Mouse (Mus musculus): Measurements from ENCODE around the gene Gda.

The Gda gene

GRCm38 (mm10) chr19:21457461-21457860, 15.8 kb downstream of the Gda start:
- DNase-seq (ENCODE audit: low spot score in 2 of 2) = no peak

DNA sequence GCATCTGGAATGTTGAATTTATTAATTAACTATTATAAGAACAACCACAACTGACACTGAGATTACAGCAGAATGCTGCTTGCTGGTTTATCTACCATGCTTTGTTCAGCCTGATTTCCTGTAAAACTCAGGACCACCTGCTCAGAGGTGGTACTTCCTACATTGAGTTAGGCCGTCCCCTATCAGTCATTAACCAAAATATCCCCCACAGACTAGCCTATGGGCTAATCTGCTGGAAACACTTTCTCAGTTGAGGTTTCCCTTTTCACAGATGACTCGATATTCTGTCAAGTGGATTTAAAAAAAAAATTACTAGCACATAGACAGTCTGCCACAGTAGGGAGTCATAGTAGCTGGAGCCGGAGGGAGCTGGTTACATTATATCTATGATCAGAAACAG, 31.5 kb downstream of the Gda start:
- no peak for DNase-seq (ENCODE audit: low spot score in 2 of 2)

- no peak for DNase-seq (ENCODE audit: low spot score in 2 of 2)
These were observed 32.4 kb downstream of the Gda start for GRCm38 (mm10) chr19:21440841-21441240.

DNA sequence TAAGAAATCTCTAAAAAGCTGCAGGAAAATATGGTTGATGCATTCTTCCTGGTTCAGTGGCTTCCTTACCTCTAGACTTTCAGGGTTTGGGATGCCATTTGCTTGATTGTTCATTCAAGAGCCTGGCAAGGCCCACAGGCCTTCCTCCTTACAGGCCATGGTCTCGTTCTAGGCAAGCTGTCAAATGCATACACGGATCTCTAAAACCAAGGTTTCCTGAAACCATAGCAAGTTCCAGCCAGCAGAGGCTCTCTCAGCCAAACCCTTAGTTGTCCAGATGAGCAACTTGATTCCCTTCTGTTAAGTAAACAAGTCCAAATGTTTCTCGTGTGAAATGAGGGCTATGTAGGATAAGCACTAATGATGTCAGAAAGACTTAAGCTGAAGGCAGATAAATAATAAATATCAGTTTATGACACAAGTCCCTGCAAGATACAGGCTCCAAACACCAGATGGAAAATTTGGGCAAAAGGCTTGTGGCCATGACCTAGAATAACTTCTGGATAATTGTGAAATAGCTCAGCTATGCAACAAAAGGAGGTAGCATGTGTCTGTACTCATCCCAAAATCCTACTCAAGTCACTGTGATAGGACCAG, 34.0 kb downstream of the Gda start:
- no peak for DNase-seq (ENCODE audit: low spot score in 2 of 2)

DNA sequence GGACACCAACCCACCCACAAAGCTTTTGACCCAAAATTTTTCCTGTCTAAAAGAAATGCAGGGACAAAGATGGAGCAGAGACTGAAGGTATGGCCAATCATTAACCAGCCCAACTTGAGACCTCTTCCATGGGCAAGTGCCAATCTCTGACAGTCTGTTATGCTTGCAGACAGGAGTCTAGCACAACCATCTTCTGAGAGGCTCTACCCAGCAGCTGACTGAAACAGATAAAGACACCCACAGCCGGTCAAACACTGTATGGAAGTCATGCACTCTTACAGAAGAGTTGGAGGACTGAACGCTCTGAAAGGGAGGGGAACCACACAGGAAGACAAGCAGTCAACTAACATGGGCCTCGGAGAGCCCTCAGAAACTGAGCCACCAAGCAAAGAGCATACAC, 36.7 kb downstream of the Gda start:
- DNase-seq (ENCODE audit: low spot score in 2 of 2) = peak; percentile 39 to 65

- no peak for DNase-seq (ENCODE audit: low spot score in 2 of 2)
These were observed 39.9 kb downstream of the Gda start for GRCm38 (mm10) chr19:21433348-21433747.

GRCm38 (mm10) chr19:21432879-21433278, 40.4 kb downstream of the Gda start:
- DNase-seq (ENCODE audit: low spot score in 2 of 2) = no peak

DNA sequence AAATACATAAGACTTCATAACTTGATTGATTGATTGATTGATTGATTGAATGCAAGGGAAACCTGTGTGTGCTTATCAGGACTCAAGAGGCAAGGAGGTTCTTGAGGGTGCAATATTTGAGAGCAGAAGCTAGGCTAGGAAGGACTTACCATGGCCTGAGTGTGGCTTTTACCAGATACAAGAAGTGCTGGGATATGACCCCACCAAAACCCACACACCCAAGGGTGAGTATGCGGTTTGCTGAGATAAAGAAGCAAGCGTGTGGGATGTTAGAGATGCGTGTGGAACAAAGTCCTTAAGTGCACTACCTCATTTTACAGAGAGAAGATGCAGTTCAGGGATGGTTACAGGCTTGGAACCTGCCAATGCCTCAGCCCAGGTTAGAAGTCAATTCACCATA, 41.0 kb downstream of the Gda start:
- peak; percentile 2 to 45 for DNase-seq (ENCODE audit: low spot score in 2 of 2)

DNA sequence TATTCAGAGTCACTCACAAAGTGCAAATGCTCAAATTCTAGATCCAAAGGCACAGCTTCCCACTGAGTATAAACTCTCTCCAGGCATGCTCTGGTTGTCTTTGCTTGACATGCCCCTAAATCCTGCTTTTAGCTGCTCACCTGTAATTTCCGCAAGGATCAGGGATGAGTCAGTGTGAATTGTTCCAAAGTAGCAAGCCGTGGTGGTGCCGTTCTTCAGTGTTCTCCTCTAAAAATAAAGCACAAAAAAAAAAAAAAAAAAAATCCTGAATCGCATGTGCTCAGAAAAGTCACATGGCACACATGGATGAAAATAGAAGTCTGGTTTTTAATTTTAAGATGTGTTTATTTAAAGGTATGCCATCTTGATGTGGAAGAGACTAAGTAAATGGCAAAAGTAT, 47.9 kb downstream of the Gda start:
- no peak for DNase-seq (ENCODE audit: low spot score in 2 of 2)

DNA sequence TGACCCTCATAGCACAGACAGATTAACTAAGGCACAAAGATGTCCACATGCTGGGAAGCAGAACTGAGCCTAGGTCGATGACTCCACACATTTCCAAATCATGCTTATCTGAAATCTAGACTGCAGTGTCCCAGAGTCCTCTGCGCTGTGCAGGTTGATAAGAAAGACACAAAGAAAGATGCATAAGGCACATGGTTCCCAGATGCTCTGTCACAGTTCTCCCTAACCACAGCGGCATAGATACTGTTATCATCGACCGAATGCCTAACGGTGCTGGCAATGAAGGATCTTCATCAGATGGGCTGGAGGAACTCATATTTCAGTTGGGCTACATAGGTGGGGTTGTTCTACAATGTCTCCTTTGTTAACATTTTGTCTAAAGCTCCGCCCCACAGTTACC, 49.5 kb downstream of the Gda start:
- no peak for DNase-seq (ENCODE audit: low spot score in 2 of 2)

- no peak for DNase-seq (ENCODE audit: low spot score in 2 of 2)
These were observed 54.8 kb downstream of the Gda start for GRCm38 (mm10) chr19:21418418-21418817.

DNA sequence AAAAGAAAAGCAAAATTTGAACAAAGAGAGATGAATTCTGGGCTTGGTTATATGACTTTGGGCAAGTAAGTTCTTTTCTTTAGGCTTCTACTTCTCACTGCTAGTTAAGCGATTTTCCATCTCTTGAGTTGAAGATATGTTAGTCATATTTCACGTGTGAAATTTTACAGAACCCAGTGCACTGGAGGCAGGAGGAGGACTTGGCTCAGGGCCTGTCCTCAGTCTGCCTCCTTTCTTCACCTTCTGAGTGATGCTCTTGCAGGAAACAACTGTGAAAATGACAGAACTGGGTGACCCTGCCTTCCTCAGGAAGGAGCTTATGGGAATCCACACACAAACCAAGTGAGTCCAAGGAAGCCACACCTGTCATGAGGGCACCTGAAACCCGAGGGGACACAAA, 57.9 kb downstream of the Gda start:
- DNase-seq (ENCODE audit: low spot score in 2 of 2) = no peak

- DNase-seq (ENCODE audit: low spot score in 2 of 2) = peak; percentile 30 to 57
These were observed 64.1 kb downstream of the Gda start for GRCm38 (mm10) chr19:21409178-21409577.

- DNase-seq (ENCODE audit: low spot score in 2 of 2) = peak; percentile 47 to 71
These were observed 65.9 kb downstream of the Gda start for GRCm38 (mm10) chr19:21407363-21407762.

- no peak for DNase-seq (ENCODE audit: low spot score in 2 of 2)
These were observed 75.3 kb downstream of the Gda start for GRCm38 (mm10) chr19:21397994-21398393.

DNA sequence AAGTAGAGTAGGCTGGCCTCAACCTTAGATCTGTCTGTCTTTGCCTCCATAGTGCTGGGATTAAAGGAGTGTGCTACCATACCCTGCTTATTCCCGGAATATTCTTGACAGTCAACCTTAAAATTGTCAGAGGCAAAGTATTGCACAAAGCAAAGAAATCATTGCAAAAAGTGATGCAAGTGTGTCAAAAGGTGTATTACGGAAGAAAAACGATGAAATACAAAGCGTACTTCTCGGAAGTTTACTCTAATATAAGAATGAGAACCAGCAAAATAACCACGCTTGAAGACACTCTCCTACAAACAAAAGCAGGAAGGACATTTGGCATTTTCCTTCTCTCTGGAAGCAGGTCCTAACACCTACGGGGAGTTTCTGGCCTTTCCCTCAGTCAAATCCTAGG, 76.9 kb downstream of the Gda start:
- no peak for DNase-seq (ENCODE audit: low spot score in 2 of 2)

DNA sequence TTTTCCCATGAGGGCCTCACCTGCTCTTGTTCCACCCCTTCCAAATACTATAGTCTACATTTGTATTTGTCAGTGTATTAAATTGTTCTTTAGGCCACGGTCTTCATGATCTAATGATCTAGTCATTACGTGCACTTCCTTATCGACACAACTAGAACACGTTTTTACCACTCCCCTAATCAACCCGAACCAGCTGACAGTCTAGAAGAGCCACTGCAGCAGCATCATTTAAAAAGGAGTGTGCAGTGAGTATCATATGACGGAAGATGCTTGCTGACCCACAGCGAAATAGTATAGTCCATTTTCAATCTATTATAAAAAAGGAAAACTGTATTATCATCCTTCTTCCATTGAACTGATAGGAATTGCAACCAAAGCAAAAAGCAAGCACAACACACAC, 82.3 kb downstream of the Gda start:
- no peak for DNase-seq (ENCODE audit: low spot score in 2 of 2)

- no peak for DNase-seq (ENCODE audit: low spot score in 2 of 2)
These were observed 86.4 kb downstream of the Gda start for GRCm38 (mm10) chr19:21386842-21387241.

- no peak for DNase-seq (ENCODE audit: low spot score in 2 of 2)
These were observed 89.0 kb downstream of the Gda start for GRCm38 (mm10) chr19:21384231-21384630.

DNA sequence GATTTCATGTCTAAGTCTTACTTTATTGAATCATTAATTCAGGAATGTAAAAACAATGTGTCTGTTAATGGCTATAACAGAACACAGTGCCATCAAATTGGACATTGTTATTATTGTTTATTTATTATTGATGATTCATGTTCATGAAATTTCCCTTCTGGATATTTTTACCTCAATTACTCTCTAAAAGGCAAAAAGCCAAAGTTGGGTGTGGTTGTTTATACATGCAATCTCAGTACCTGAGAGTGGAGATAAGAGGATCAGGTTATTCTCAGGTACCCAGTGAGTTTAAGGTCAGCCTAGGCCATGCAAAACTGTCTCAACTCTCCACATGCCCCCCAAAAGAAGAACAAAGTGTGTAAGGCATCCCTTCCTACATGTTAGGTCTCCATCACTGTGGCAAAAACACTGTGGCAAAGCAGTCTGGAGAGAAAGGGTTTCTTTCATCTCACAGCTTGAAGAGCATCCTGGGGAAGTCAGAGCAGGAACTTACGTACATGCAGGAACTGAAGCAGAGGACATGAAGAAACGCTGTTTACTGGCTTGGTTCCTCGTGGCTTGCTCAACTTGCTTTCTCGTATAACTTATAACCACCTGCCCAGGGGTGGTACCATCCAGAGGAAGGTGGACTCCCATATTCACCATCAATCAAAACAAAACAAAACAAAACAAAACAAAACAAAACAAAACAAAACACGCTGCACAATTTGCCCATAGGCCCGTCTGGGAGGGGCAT, 89.6 kb downstream of the Gda start:
- no peak for DNase-seq (ENCODE audit: low spot score in 2 of 2)

DNA sequence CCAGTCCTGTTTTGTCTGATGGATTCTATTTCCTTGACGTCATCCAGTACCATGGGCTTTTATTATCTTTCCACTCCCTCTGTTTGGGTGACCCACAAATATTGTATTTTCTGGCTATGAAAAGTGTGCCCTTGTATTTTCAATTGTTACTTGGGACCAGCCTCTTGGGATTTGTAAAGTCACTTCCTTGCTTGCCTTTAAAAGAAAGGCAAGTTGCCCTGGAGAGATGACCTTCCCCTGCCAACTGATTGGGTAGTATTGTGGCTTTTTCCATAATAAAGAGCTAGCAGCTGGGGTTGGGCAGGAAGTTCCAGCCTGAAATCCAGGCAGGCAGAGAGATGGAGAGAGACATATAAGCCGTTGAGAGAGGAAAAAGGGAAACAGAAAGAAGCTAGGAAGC, 91.5 kb downstream of the Gda start:
- no peak for DNase-seq (ENCODE audit: low spot score in 2 of 2)

- no peak for DNase-seq (ENCODE audit: low spot score in 2 of 2)
These were observed 94.0 kb downstream of the Gda start for GRCm38 (mm10) chr19:21379195-21379594.

- peak; percentile 18 to 48 for DNase-seq (ENCODE audit: low spot score in 2 of 2)
These were observed 96.6 kb downstream of the Gda start for GRCm38 (mm10) chr19:21376445-21377218.

Data from spleen, postnatal 36 days (tissue).